Mouse (Mus musculus): ENCODE data around the gene D7Ertd443e.

- TF ChIP-seq CHD1 (IDR thresholded peaks at IDR 0.05; ENCODE audit: low read depth, low read length) (no peak), POLR2A (IDR thresholded peaks at IDR 0.05; ENCODE audit: control insufficient read depth in 1 of 2, insufficient read depth in 1 of 2, low read depth in 1 of 2, low read length in 2 of 2, poor library complexity in 1 of 2) (no peak), ETS1 (IDR thresholded peaks at IDR 0.05; ENCODE audit: low read depth, low read length) (no peak), TCF12 (IDR thresholded peaks at IDR 0.05; ENCODE audit: low read depth, low read length) (no peak), EP300 (IDR thresholded peaks at IDR 0.05; ENCODE audit: low read depth in 1 of 2, low read length in 2 of 2) (no peak), MAFK (IDR thresholded peaks at IDR 0.05; ENCODE audit: borderline replicate concordance, low read depth, low read length) (no peak), MAX (IDR thresholded peaks at IDR 0.05; ENCODE audit: low read length) (no peak), NRF1 (IDR thresholded peaks at IDR 0.05; ENCODE audit: insufficient read depth, low read depth, low read length, poor library complexity, severe bottlenecking) (no peak), UBTF (IDR thresholded peaks at IDR 0.05; ENCODE audit: borderline replicate concordance, insufficient read depth, low read depth, low read length) (no peak), CTCF (IDR thresholded peaks at IDR 0.05 in 2 of 3, conservative IDR thresholded peaks at IDR 0.05 in 1 of 3; ENCODE audit: control insufficient read depth in 1 of 3, insufficient read depth in 1 of 3, low read depth in 2 of 3, low read length in 3 of 3, poor library complexity in 1 of 3, severe bottlenecking in 1 of 3) (no peak), HCFC1 (IDR thresholded peaks at IDR 0.05; ENCODE audit: low read depth, low read length) (no peak), MEF2A (IDR thresholded peaks at IDR 0.05; ENCODE audit: extremely low read depth, insufficient replicate concordance, low read depth, low read length, poor library complexity, severe bottlenecking) (no peak)
Observed at GRCm38 (mm10) chr7:134381407-134381861, 4.0 kb downstream of the D7Ertd443e start.

Data from MEL (cell line).